Mouse (Mus musculus): Measurements from ENCODE around the gene Plxnd1.

The Plxnd1 gene

DNA sequence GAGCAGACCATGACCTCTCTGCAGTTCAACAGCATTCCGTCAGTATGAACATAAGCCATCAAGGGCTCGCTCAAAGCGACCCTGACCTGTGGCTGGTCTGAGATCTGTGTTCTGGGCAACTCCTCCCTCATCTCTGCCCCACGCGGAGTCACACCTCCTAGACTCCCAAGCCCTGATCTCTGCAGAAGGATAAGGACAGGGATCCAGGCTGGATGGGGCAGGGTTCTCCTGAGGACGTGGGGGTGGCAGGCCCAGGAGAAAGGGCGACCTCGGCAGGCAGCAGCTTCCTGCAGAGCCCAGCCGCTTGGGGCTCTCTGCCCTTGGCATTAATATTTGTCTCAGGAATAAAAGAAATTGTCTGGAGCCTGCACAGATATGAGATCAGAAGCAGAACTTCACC lies 9.2 kb downstream of the Plxnd1 start:
- in situ Hi-C loops (cut with MboI, MseI), result no loop called here

DNA sequence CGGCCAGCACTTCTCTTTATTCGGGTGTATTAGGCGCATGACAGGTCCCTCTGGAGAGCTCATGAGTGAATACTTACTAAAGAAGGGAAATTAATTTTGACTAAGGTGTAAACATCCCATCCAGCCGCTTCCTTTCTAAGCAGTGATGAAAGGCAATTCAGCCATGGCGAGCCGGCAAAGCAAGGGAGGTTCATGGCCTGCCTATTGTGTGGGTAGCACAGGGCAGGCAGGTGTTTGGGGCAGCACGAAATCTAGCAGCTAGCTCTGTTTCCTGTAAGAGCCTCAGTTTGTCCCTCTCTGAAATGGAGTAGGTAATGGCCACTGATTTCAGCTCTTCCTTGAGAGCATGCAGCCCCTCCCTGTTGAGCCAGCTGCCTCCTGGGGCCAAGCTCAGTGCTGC lies 10.2 kb downstream of the Plxnd1 start:
- in situ Hi-C loops (cut with MboI, MseI), result no loop called here

DNA sequence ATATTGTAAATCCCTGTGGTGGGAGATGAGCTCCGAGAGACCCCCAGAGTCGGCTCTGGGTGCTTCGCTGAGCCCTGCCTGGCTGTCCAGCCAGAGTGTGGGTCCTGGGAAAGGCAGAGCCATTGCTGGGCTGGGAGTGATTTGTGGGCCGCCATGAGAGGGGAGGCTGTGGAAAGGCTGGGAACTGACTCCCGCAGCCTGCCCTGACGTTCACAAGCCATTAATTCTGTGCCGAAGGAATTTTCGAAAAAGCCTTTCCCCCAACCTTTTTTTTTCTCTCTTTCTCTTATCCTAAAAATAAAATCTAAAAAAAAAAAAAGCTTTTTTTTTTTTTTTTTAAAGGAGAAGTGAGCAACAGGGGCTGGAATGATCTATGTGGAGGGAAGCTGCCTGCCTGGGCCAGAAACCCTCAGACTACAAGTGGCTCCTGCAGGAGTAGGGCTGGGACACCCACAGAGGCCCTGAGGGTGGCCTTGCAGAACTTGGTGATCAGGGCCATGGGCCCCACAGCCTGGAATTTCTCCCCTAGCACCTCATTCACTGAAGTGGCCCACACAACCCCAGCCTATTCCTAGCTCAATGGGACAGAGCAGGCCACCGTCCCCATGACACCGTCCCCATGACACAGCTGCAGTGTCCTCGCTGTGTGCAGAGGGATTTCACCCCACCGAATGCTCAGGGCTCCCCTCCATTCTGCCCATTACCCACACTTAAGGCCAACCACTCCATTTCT lies 11.3 kb downstream of the Plxnd1 start:
- in situ Hi-C loops (cut with MboI, MseI), result no loop called here

DNA sequence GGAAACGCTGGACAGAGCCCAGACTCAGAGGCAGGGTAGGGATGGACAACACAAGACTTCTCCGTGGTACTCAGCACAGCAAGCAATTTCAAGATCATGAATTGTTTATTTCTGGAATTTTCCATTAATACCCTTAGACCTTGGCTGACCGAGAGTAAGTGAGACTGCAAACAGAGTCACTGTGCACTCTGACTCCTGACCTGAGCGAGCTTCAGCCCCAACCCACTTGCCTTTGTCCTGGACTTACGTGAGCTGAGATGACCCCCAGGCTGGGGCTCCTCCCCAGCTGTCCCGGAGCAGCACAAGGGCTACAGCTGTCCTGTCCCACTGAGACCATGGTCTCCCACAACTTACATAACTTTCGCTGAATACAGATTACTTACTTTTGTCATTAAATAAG lies 11.9 kb downstream of the Plxnd1 start:
- in situ Hi-C loops (cut with MboI, MseI), result no loop called here

DNA sequence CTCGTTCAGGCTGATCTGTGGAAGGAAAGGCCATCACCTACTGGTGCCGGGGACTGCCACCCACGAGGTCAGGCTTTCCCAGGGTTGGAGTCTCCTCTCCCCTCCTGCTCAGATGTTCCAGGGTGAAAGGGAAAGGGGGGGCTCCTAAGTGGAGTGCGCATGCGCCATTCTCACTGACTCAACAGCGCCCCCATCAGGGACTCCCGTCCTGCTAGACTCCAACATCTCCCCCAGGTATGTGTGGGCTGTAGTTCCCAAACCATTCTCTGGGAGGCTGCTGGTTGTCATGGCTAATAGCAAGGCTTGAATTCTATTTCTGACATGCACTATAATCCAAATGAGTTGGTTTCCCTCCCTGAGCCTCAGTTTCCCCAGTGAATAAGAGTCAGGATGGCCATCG lies 16.2 kb downstream of the Plxnd1 start:
- in situ Hi-C loops (cut with MboI, MseI), result no loop called here

DNA sequence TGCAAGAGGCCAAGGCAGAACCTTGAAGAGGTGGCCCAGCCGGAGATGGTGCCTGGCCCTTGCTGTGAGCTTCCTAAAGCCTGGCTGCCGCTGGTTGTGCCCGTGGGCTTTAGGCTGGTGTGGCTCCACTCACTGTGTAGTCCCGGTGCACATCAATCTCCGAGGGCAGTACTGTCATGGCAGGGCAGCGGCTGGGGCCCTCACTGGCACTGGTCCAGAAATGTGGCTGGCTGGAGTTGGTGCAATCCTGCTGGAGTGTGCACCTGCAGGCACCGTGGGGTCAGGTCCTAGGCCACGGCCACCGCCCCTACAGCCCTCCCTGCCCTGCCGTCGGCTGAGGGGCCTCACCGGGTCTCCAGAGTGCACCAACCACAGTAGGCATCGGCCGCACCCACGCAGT lies 17.0 kb downstream of the Plxnd1 start:
- in situ Hi-C loops (cut with MboI, MseI), result no loop called here

DNA sequence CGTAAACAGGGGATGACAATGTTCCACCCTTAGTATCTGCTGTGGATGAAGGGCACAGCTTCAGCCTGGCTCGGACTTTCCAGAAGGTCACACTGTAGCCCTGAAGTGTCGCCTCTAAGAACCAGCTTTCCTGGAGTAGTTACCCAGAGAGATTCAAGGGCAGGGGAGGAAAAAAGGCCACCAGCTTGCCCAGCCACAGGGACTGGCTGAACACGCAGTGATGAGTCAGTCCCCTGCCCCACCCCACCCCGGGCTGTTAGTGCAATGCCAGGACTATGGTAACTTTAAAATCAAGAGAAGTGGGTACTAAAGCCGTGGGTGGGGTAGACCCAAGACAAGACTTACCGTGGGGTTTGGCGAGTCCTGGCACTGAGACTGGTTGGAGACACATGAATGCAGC lies 19.2 kb downstream of the Plxnd1 start:
- in situ Hi-C loops (cut with MboI, MseI), result no loop called here

DNA sequence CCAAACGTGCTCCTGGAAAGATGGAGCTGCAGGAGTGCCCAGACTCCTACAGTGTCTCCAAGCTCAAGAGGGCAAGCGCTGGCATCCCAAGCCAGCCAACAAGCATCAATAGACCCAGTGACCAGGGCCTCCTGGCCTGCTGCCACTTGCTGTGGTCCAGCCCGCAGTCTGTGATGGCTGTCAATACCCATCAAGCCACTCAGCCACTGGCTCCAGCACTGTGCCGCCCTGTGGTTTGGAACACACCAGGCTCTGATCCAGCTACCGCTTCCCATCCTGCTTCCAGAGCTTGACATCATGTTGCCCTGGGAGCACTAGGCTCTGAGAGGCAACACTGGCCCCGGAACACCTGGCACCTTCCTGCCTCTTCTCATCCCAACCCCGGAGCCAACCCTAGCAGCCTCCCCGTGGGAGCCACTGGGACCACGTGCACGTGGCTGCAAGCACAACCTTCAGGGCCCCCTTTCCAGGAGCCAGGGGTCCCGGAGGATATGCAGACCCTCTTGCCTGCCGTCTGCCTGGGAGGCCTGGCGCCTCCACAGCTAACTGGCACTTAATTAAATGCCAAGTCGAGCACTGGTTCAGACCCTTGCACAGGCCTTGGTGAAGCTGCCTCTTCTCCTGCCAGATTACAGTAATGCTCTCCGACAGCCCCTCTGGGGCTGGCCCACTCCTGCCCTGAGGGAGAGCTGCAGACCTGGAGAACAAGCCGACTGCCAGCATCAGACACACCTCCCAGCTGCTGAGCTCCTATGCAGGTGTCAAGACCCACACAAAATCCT lies 20.7 kb downstream of the Plxnd1 start:
- in situ Hi-C loops (cut with MboI, MseI), result no loop called here

DNA sequence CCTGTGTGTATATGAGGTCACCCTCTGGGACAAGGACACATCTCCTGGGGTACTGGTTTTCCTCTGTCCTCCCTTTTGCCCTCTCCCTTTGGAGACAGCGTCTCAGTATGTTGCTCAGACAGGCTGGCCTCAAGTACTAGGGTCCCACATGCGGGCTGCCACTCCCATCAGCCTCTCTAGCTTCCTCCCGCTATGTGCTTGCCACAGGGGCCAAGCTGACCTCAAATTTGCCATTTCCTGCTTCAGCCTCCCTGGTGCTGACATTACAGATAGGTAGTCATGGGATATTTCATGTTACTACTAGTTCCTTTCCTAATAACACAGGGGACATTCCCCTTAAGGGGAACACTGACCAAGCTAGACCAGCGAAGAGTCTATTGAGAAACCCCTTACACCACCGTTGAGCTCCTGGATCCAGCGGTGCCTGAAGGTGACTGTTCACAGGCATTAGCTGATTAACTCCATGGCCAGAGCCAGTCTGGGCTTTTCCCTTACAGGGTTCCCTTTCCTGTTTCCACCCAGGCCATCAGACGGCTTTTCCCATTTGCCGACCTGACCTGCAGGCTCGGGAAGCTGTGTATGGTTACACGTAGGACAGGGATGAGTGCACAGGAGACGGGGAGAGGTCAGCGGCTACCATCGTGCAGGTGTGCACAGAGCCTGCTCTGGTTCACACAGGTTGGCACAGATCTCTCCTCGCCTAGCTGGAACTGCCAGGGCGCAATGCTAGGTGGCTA lies 21.5 kb downstream of the Plxnd1 start:
- in situ Hi-C loops (cut with MboI, MseI), result no loop called here

DNA sequence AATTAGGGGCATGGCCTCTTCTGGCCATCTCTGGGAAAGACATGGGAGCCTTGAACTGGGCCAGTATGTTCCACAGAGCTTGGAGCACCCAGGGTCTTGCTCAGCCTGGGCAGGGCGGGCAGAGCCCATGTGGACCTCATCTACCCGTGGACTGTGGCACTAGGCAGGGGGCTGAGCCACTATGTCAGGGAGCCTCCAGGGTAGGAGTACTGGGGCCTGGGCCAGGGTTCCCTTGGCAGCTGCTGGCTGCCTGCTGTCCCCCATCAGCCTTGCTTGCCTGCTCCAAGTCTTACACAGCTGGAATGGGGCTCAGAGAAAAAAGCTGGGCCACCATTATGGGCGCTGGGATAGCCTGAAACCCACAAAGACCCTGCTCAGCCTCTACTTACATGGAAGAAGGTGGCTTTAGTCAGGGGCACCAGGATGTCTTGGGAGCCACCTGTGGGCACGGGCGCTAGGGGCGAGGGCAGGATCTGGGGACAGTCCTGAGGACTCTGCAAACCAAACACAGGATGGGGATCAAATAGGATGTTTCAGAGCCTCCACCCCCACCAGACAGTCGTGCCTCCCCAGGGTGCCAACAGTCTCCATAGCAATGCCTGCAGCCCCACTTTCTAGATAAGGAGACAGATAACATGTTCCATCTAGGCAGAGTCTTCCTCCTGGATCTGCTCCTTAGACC lies 22.6 kb downstream of the Plxnd1 start:
- in situ Hi-C loops (cut with MboI, MseI), result no loop called here

DNA sequence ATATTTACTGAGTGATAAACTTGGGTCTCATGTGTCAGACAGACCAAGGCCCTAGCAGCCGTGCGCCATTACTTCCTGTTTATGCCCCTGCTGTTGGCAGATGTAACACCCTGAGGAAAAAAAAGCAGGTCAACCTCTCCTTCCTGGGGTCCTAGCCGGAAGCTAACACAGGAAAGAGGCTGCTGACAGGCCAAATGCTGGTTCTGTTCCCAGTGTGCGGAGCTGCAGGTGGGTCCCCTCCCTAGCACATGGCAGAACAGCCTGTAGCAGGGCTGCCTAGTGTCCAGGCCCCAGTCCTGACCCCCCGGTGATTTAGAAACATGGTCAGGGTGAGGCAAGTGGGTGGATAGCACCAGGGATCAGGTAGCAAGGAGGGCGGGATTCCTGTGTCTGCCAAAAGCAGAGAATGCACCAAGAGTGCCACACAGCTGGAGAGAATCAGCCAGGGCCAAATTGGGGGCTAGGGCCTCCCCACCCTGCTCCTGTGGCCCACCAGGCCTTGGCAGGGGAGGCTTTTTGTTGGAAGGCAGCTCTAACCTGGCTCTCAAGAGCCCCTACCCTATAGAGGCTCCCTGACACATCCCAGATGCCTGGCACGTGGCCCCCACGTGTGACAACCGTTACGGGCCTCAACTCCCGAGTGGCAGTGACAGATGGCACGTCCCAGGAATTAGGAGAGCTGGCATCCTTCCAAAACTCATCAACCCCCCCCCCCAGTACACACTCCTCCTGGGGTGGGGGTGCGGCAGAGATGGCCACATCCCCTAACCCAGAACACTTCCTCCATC lies 23.3 kb downstream of the Plxnd1 start:
- in situ Hi-C loops (cut with MboI, MseI), result no loop called here

DNA sequence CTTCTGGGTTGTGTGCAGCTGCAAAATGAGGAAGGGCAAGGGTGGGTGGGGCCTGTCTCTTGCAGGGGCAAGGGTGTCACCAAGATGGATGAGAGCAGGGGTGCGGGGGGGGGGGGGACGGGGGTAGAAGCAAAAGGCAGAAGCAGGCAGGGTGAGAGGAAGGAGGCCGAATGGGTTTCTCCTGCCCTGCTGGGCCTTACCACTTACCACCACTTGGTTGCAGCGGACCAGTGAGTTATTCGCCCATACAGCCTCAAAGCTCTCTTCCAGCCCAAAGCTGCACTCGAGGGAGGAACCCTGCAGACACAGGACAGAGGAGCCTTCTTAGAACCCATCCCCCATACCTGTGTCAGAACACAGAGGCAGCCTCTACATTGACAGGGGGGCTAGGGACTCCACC lies 24.9 kb downstream of the Plxnd1 start:
- in situ Hi-C loops (cut with MboI, MseI), result loop anchor here in 1 of 2 experiments (5.0 kb wide), 1 partner anchor 63 kb away; no protein-coding TSS in a partner anchor

DNA sequence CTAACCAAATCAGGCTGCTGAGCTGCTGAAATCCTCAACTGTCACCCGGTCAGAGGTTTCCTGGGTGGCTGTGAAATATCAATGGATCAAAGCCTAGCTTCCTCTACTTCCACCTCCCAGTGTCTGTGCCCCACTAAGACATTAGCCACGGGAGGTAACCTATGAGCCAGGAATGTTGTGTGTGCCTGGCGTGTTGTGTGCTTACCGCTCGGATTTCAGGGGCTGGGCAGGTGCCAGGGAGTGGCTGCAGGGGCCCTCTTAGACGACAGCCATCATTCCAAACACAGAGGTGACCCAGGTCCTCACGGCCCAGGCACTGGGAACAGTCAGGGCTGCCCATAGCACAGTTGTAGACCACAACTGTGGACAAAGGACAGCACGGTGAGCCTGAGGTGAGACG lies 25.7 kb downstream of the Plxnd1 start:
- in situ Hi-C loops (cut with MboI, MseI), result loop anchor here in 1 of 2 experiments (5.0 kb wide), 1 partner anchor 62 kb away; no protein-coding TSS in a partner anchor

DNA sequence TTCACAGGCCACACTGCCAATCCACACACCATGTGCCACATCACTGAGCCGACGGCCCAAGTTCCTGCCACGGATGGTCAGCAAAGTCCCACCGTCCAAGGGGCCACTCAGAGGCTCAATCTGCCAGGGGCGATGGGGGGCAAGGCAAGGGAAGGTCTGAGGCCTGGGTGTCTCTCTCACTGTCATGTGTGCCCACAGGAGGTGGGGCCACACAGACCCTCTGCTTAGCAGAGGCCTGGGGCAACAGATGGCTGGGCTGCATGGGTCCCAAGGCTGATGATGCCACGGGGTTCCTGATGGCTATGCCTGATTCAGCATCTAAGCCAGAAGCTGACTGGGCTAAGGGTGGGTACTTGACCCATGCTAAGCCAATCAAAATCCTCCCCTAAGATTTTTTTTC lies 26.1 kb downstream of the Plxnd1 start:
- in situ Hi-C loops (cut with MboI, MseI), result loop anchor here in 1 of 2 experiments (5.0 kb wide), 1 partner anchor 61 kb away; no protein-coding TSS in a partner anchor

DNA sequence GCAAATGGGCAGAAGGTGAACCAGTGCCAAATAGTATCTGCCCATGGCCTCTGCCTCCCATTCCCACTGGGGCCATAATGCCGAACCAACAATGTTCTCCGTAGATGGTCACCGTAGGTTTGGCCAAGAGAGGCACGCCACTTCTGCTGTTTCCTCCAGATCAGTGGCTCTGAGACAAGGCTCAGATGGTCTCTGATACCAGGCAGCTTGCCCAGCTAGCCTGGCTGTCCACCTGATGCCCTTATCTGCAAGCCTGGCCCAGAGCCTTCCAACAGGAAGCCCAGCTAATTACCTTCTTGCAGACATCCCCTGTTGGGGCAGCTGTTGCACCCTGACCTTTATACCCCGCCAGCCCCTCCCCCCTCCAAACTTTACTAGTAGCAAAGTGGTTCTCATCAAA lies 26.7 kb downstream of the Plxnd1 start:
- in situ Hi-C loops (cut with MboI, MseI), result loop anchor here in 1 of 2 experiments (5.0 kb wide), 1 partner anchor 61 kb away; no protein-coding TSS in a partner anchor

DNA sequence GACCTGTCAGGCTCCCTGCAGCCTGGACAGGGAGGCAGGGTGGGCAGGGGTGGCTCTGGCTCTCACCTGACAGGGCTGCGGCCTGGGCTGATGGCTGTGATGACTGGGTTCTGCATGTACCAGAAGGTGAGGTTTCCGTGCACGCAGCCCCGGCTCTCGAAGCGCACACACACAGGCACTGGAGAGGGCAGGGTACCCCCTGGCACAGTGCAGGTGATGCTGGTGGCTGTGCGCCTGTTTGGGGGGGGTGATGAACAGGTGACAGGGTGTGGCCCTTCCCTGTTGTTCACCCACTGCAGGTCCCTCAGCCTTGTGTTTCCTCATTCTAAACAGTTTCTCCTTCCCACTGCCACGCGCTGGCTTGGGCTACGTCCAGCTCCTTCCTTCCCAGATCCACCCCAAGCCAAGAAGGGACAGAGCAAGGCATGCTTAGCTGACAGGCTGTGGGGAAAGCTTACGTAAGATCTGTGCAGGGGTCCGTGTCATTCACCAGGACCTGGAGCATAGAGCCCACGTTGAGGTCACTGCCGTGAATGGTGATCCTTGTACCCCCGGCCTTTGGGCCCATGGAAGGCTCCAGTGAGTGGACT lies 27.4 kb downstream of the Plxnd1 start:
- in situ Hi-C loops (cut with MboI, MseI), result loop anchor here in 1 of 2 experiments (5.0 kb wide), 1 partner anchor 60 kb away; no protein-coding TSS in a partner anchor

DNA sequence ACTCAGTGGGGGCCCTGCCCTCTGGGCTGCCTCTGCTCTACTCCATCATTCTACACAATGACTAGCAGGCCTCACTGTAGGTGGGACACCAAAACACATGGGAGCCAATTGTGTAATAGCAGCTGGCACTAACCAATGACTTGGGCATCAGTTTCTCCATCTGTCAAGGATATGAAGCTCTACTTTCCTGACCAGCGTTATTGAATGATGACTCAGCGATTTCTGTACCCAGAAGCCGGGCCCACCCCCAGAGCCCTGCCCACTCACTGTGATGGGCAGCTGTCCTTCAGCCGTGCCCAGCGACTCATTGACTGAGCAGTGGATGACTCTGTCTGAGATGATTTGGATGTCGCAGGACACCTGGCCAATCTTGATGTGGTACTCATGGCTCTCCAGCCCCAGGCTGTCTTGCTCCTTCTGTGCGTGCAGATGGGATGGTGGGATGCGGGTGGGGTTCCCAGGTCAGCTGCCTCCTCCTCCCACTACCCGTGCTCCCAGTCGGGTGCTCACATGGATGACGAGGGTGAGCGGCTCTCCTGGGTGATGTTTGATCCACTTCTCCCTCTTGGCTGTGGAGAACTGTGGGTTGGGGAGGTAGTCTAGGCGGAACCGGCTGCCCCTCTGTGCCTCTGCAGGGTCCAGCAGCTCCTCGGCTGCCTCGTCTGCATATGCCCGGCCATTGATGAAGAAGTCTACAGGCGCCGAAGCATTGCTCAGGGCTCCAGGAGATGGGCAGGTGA lies 28.4 kb downstream of the Plxnd1 start:
- in situ Hi-C loops (cut with MboI, MseI), result loop anchor here in 1 of 2 experiments (5.0 kb wide), 1 partner anchor 59 kb away; no protein-coding TSS in a partner anchor

DNA sequence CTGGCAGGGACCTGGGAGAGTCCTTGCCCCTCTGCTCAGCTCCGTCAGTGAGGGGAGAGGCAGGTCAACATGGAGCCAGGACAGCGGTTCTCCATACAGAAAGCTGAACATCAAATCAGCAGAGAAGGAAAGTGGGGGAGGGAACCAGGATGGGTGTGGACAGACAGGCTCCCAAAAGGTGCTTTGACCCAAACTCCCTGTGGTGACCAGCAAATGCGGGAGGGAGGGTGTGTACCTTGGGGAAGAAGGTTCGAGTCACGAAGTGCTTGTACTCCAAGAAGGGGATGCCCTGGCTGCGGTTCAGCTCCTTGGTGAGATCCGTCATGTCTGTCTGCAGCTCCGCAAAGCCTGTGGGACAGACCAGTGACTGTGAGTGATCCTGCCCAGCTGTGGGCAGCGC lies 31.1 kb downstream of the Plxnd1 start:
- in situ Hi-C loops (cut with MboI, MseI), result no loop called here

DNA sequence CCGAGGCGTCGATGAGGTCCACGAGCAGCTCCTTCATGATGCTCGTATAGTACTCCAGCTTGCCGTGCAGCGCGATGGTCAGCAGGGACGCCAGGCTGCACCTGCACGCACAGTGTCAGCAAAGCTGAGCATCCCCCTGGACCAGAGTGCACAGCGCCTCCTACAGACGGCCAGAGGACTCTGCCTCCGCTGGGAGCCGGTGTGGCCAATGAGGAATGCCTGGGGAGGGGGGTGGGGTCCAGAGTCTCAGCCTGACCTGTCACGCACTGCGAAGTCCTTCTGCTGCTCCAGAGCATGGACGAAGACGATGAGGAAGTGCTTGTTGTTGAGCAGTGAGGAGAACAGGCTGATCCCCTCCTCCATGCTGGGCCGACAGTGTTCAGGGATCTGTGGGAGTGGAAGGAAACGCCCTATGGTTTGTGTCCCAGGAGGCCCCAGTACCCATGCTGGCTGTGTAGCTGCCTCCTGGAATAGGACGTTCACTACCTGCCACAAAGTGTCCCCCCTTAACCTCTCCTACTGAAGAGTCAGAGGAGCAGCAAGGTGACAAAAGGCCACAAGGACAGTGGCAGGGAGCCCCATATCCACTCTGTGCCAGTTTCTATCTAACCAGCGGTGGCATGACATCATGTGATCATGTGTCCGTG lies 32.2 kb downstream of the Plxnd1 start:
- in situ Hi-C loops (cut with MboI, MseI), result no loop called here
